Mouse (Mus musculus) cortical plate, adult 2 months (tissue): ENCODE data around the gene Tpsb2. TPM values are rescaled to one million over a fixed set of nuclear protein-coding genes. Genes with fewer than 3 reads are reported as not detected.

Experiments used
- H3K27ac ChIP-seq: fragments of 200-500 bp; 2 replicates; pipeline ENCODE4 v1.5.1; 2012; ENCODE audit warnings: low read length, control low read depth, inconsistent platforms; ENCODE audit not compliant: insufficient read depth
- H3K4me1 ChIP-seq: fragments of 200-500 bp; 2 replicates; pipeline ENCODE4 v1.6.1; 2011; ENCODE audit warnings: low read length; ENCODE audit not compliant: control insufficient read depth, insufficient read depth
- H3K4me3 ChIP-seq: fragments of 200-500 bp; 2 replicates; pipeline ENCODE4 v1.5.1; 2011; ENCODE audit warnings: mild to moderate bottlenecking, low read length, control low read depth; ENCODE audit not compliant: insufficient read depth
- CTCF ChIP-seq: fragments of 200-500 bp; IDR thresholded peaks from 2 replicates; pipeline ENCODE4 v1.5.1; 2011; ENCODE audit warnings: mild to moderate bottlenecking, control low read depth, low read length; ENCODE audit not compliant: insufficient read depth; ENCODE audit errors: extremely low read depth
- POLR2A ChIP-seq: fragments of 200-500 bp; IDR thresholded peaks from 2 replicates; pipeline ENCODE4 v1.6.1; 2011; ENCODE audit warnings: mild to moderate bottlenecking, low read length, control low read depth; ENCODE audit not compliant: insufficient read depth; ENCODE audit errors: extremely low read depth
- polyA plus RNA-seq: library from polyadenylated mRNA; depleted of rRNA; stranded (reverse); fragments of >200 nt; gene quantifications from 2 replicates; pipeline ENCODE4 v1.2.3, GENCODE M21; 2012

Gene Tpsb2
- polyA plus RNA-seq, 1 experiment, result 0.13 TPM

DNA sequence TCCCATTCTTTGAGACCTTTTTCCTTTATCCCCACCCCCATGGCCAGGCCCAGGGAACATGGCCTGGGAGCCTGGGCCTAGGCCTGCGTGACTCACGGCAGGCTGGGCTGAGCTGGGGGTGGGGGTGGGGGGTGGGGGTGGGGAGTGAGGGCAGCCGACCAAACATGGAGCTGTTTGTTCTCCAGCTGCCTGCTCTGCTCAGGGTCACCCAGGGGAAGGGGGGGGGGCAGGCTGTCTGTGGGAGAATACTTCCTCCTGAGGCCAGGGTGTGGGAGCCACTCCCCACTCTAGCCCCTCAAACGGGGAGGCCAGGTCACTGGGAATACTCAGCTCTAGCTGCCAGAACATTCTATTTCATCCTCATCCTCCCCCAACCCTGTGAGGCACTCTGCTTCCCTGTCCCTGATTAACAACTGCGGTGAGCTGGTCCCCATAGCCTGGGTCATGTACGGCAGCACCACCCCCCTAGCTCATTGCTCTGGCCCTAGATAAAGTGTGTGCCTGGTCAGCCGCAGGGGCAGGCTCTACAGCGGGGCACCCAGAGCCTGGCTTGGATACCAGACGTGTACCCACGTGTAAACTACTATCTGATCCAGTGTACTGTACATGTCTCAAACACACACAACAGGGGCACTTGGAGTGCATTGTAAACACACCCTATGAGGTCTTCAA, 39.3 kb downstream of the Tpsb2 start:
- H3K4me1 ChIP-seq, result peaks cover 19% of the 10 kb centered on the region
- 0 out of 2 replicates have a peak overlapping the region, but pooled peaks have one; percentile 43 for H3K27ac ChIP-seq
- TF ChIP-seq POLR2A (no peak), CTCF (no peak)
- H3K4me3 ChIP-seq, result no peak overlapping the region

DNA sequence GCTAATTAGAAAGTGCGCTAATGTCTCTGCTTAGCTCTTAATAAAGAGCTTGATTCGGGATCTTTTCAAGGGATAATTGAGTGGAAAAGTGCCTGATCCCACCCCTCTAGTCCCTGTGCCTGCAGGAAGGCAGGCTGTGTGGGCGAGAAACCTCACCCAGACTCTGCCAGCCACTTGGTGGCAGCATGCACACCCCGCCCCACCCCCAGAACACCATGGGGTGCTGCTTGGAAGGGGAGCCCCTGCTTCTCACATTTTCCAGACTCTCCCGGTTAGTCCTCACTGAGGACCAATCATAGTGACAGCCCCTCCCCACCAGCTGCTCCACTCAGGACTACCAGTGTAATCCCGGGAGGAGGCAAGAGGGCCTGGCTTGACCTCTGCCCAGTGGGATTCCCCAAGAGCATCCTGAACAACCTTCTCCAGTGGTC, 39.9 kb downstream of the Tpsb2 start:
- Histone ChIP-seq H3K4me1 (peaks cover 22% of the 10 kb centered on the region), H3K4me3 (no peak overlapping the region), H3K27ac (no peak overlapping the region)
- 0 out of 2 replicates have a peak, but pooled peaks have one; percentile 16 for TF ChIP-seq CTCF
- TF ChIP-seq POLR2A, result no peak

DNA sequence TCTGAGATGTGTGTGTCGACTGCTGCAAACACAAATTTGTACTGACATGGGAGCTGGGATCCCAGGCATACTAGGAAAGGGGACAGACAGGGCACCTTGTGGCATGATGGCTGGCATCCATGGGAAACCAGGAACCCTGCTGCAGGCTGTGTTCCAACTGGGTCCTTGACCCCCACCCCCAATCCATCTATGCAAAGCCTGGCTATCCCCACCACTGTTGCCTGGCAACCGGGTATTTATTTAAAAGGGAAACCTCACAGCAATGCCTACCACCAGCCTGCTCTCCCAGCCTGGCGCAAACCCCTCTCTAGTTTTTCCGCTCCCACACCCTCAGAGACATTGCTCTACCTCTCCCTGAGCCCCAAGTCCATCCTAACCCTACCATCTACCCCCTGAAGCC, 41.2 kb downstream of the Tpsb2 start:
- TF ChIP-seq POLR2A, result no peak
- no peak for TF ChIP-seq CTCF
- H3K4me3 ChIP-seq, result no peak overlapping the region
- H3K27ac ChIP-seq, result no peak overlapping the region
- H3K4me1 ChIP-seq, result peaks cover 23% of the 10 kb centered on the region

- TF ChIP-seq CTCF, result no peak
- no peak for TF ChIP-seq POLR2A
- H3K4me1 ChIP-seq, result peaks cover 23% of the 10 kb centered on the region
- H3K4me3 ChIP-seq, result no peak overlapping the region
- no peak overlapping the region for H3K27ac ChIP-seq
These were observed 42.3 kb downstream of the Tpsb2 start for GRCm38 (mm10) chr17:25408302-25408999.

GRCm38 (mm10) chr17:25409621-25410020, 43.5 kb downstream of the Tpsb2 start:
- no peak for TF ChIP-seq CTCF
- TF ChIP-seq POLR2A, result no peak
- H3K4me1 ChIP-seq, result peaks cover 23% of the 10 kb centered on the region
- H3K4me3 ChIP-seq, result no peak overlapping the region
- H3K27ac ChIP-seq, result no peak overlapping the region

GRCm38 (mm10) chr17:25410180-25410579, 44.1 kb downstream of the Tpsb2 start:
- Histone ChIP-seq H3K4me1 (peaks cover 23% of the 10 kb centered on the region), H3K4me3 (no peak overlapping the region), H3K27ac (no peak overlapping the region)
- no peak for TF ChIP-seq POLR2A
- no peak for TF ChIP-seq CTCF

- H3K27ac ChIP-seq, result no peak overlapping the region
- H3K4me1 ChIP-seq, result peaks cover 20% of the 10 kb centered on the region
These were observed 44.7 kb downstream of the Tpsb2 start for GRCm38 (mm10) chr17:25410786-25411185.

DNA sequence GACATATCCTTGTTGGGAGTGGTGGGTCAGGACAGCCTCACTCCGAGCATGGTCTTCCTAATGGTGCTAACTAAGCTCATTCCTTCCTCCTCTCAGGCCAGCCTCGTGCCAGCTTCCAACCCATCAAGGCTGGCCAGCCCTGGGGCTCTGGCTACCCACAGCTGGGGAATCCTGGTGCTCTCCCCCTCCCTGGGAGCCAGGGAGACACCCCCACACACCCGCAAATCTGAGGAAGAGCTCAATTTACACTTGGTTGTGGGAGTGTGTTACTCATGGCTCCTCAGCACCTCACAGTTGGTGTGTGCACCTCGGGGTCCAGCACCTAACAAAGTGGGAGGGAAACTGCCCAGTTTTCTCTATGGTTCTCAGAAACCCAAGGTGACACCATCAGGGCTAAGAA, 45.1 kb downstream of the Tpsb2 start:
- H3K27ac ChIP-seq, result no peak overlapping the region
- no peak overlapping the region for H3K4me3 ChIP-seq
- no peak for TF ChIP-seq CTCF
- no peak for TF ChIP-seq POLR2A
- H3K4me1 ChIP-seq, result peaks cover 18% of the 10 kb centered on the region

More at GRCm38 (mm10) chr17:25410786-25411185, 44.7 kb downstream of the Tpsb2 start:
- H3K4me3 ChIP-seq, result no peak overlapping the region
- TF ChIP-seq POLR2A, result no peak
- no peak for TF ChIP-seq CTCF

GRCm38 (mm10) chr17:25414209-25414608, 48.1 kb downstream of the Tpsb2 start:
- no peak for TF ChIP-seq CTCF
- no peak for TF ChIP-seq POLR2A
- no peak overlapping the region for H3K27ac ChIP-seq
- no peak overlapping the region for H3K4me3 ChIP-seq
- peaks cover 14% of the 10 kb centered on the region for H3K4me1 ChIP-seq

DNA sequence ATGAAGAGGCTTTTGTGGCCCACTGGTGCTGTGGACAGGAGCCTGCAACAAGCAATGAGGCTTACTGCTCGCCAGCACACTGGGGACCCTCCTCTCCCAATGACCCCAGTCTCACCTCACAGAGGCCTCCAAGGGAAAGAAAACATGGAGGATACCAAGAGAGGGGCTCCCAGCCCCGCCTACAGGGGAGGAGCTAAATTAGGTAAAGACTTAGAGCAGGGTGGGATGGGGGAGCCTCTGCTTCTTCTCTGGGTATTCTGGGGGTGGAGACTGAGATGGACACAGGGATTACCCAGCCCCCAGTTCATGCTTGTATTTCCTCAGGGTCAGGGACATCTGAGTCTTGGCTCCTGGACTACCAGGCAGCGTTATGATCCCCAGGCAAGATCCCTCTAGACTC, 48.8 kb downstream of the Tpsb2 start:
- Histone ChIP-seq H3K27ac (no peak overlapping the region), H3K4me3 (no peak overlapping the region), H3K4me1 (peaks cover 10% of the 10 kb centered on the region)
- TF ChIP-seq POLR2A, result no peak
- TF ChIP-seq CTCF, result no peak
